Mouse (Mus musculus) kidney, embryonic 15.5 days (tissue): ENCODE data around the gene Dicer1. TPM values are rescaled to one million over a fixed set of nuclear protein-coding genes. Genes with fewer than 3 reads are reported as not detected.

ENCODE experiments used
- ATAC-seq: fragments of 200-750 bp; cut with Nextera tagmentation; replicated peaks from 2 replicates; pipeline ENCODE4 v1.8.0; 2017; ENCODE audit warnings: moderate TSS enrichment; ENCODE audit not compliant: low FRiP score
- H3K27ac ChIP-seq: fragments of 300-500 bp; sonication (generic); 2 replicates; pipeline ENCODE4 v1.5.1; 2015; ENCODE audit warnings: mild to moderate bottlenecking, inconsistent platforms
- H3K27me3 ChIP-seq: fragments of 300-500 bp; sonication (generic); 2 replicates; pipeline ENCODE4 v1.6.1; 2015; ENCODE audit warnings: inconsistent platforms
- H3K36me3 ChIP-seq: fragments of 300-500 bp; sonication (generic); 2 replicates; pipeline ENCODE4 v1.6.1; 2015; ENCODE audit warnings: inconsistent platforms
- H3K4me1 ChIP-seq: fragments of 300-500 bp; sonication (generic); 2 replicates; pipeline ENCODE4 v1.6.1; 2015; ENCODE audit warnings: inconsistent platforms
- H3K4me2 ChIP-seq: fragments of 300-500 bp; sonication (generic); 2 replicates; pipeline ENCODE4 v1.6.1; 2015; ENCODE audit warnings: moderate library complexity, mild to moderate bottlenecking, inconsistent platforms
- H3K4me3 ChIP-seq: fragments of 300-500 bp; sonication (generic); replicated peaks from 2 replicates; pipeline ENCODE4 v1.5.1; 2015; ENCODE audit warnings: mild to moderate bottlenecking, inconsistent platforms
- H3K9ac ChIP-seq: fragments of 300-500 bp; sonication (generic); 2 replicates; pipeline ENCODE4 v1.6.1; 2015; ENCODE audit warnings: mild to moderate bottlenecking, inconsistent platforms
- H3K9me3 ChIP-seq: fragments of 300-500 bp; sonication (generic); replicated peaks from 2 replicates; pipeline ENCODE4 v1.6.1; 2016; ENCODE audit warnings: inconsistent platforms
- WGBS: fragments of 180-500 bp; shearing (Covaris S2); methylation state at CpG from one replicate; pipeline ENCODE4 v1.1.7; 2015; ENCODE audit warnings: mixed read lengths; 5-methylcytosine and 5-hydroxymethylcytosine counted together
- polyA plus RNA-seq: library from polyadenylated mRNA; unstranded; fragments of >200 nt; fragmentation: Nextera tagmentation; extraction: Ambion mirVana; gene quantifications from 2 replicates; pipeline ENCODE4 v1.2.1, GENCODE M21; 2015

Dicer1 gene
- 28.9 and 29.8 TPM in 2 replicates for polyA plus RNA-seq

DNA sequence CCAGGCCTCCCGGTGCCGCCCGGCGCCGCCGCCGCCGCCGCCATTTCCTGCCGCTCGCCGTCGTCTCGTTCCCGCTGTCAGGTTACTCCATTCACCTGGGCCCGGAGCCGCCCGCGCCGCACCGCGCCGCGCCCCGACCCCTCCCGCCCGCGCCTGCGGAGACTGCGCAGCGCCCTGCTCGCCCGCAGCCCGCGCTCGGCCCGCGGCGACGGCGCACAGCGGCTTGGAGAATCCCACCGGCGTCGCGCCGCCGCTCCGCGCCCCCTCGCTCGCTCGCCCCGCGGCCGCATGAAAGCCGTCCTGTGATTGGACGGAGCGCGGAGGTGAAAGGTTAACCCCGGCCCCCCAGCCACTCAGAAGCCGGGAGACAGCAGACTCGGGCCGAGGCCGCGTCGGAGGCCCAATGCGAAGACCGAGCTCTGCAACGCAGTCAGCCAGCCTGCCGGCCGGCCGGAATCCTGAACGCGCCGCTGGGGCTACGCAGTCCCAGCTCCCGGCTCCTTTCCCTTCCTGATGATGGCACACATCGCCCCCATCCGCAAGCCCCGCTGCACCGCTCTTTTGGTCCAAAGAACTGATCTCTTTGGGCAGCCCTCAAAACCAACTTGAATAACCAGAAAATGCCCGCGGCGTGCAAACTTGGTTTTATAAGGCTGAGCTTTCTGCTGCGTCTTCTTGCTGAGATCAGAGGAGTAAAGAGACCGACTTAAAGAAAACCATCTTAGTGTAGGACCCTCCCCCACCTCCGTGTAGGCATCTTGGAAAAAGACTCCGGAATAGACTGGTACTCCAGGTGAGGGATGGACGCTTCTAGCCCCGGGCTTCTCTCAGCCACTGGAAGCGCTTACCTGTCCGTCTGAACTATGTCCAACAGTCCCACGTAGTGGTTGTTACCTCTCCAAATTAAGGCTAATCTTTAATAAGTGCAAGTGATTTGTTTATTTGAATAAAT is at the start of gene Dicer1:
Gene Dicer1, minus strand, starts transcription at position 139 of the 952 bp plus-strand sequence.
- H3K27me3 ChIP-seq, result no peaks in the 10 kb centered on the region
- peak within 1 kb of the TSS; percentile 91 for H3K4me2 ChIP-seq
- peak; percentile 96 for ATAC-seq
- H3K27ac ChIP-seq, result peak within 1 kb of the TSS; percentile 96
- no peaks in the 10 kb centered on the region for H3K9me3 ChIP-seq
- peaks cover 33% of the 10 kb centered on the region for H3K4me1 ChIP-seq
- peak within 1 kb of the TSS; percentile 92 for H3K4me3 ChIP-seq
- peak within 1 kb of the TSS; percentile 92 for H3K9ac ChIP-seq
- H3K36me3 ChIP-seq, result peaks cover 9% of the 10 kb centered on the region; the same call in 1 of the 2 replicates
- WGBS, result under 1% methylated on average over 84 of the region's 94 CpGs

DNA sequence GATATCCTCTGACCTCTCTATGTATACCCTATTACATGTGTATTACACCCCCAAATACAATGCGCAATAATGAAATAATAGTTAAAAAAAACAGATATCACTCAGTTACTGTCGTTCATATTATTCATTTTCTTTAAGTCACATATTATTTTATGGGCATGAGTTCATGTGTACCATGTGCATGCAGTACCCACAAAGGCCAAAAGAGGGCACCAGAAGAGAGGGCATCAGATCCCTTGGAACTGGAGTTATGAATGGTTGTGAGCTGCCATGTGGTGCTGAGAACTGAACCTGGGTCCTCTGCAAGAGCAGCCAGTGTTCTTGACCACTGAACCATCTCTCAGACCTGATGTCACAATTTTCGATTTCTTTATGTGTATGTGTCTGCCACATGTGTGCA is 47.6 kb upstream of the Dicer1 start:
- Histone ChIP-seq H3K4me3 (no peak overlapping the region), H3K4me1 (peaks cover 29% of the 10 kb centered on the region), H3K4me2 (no peak overlapping the region), H3K9ac (no peak overlapping the region), H3K9me3 (peaks cover 7% of the 10 kb centered on the region; the same call in 1 of the 2 replicates), H3K27ac (no peak overlapping the region), H3K27me3 (no peaks in the 10 kb centered on the region), H3K36me3 (peaks cover 24% of the 10 kb centered on the region)
- no peak for ATAC-seq
- 93% methylated on average over 3 of the region's 3 CpGs for WGBS

DNA sequence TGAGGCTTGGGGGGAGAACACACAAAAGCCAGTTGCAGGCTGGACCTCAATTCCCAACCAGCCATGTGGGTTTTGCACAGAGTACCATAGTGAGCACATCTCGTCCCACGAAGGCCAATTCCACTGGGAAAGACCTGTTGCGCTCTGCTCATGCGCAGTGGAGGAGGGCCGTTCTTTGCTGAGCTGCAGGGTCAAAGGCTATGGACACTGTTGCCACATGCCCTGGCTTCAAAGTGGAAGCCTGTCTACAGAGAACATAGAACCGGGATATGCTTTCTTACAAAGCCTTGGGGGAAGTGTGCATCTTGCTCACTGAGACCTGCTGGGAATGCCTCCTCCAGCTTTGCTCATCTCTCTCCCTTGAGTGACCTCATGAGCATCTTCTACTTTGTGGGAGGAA is 46.2 kb upstream of the Dicer1 start:
- no peak overlapping the region for H3K9ac ChIP-seq
- H3K4me2 ChIP-seq, result no peak overlapping the region
- WGBS, result 92% methylated on average over 6 of the region's 6 CpGs
- peaks cover 7% of the 10 kb centered on the region; the same call in 1 of the 2 replicates for H3K9me3 ChIP-seq
- no peak overlapping the region for H3K27ac ChIP-seq
- peaks cover 24% of the 10 kb centered on the region for H3K36me3 ChIP-seq
- no peak for ATAC-seq
- H3K27me3 ChIP-seq, result no peaks in the 10 kb centered on the region
- H3K4me1 ChIP-seq, result peaks cover 26% of the 10 kb centered on the region
- H3K4me3 ChIP-seq, result no peak overlapping the region

DNA sequence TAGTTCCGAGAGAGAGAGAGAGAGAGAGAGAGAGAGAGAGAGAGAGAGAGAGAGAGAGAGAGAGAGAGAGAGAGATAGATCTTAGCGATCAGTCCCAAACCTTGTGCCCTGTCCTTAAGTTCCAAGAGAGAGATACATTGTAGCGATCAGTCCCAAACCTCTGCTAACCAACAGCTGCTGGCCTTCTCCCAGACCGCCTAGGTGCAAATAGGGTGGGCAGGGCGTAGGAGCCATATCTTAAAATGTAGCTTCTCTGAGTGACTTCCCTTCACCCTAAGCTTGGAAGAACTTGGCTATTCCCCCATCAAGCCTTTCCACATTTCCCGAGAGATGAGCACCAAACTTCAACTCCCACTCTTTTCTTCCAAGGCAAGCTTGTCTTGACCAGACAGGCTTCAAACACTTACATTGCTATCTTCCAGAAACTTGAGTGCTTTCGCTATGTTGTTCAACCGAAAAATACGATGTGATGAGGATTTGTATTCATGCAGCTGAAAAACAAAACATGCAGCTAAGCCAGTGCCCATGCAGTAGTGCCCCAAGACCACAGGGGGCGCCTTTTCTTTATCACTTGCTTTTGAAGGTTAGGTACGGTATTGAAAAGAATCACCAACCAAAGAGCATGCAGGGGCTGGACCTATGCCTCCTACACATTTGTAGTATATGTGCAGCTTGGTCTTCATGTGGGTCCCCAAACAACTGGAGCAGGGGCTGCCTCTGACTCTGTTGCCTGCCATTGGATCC is 45.1 kb upstream of the Dicer1 start:
- no peak overlapping the region for H3K4me3 ChIP-seq
- no peak overlapping the region for H3K9ac ChIP-seq
- peaks cover 15% of the 10 kb centered on the region for H3K4me1 ChIP-seq
- H3K36me3 ChIP-seq, result peaks cover 26% of the 10 kb centered on the region
- H3K27me3 ChIP-seq, result no peaks in the 10 kb centered on the region
- 85% methylated on average over 11 of the region's 11 CpGs for WGBS
- H3K9me3 ChIP-seq, result peaks cover 7% of the 10 kb centered on the region; the same call in 1 of the 2 replicates
- H3K4me2 ChIP-seq, result no peak overlapping the region
- H3K27ac ChIP-seq, result no peak overlapping the region
- ATAC-seq, result no peak

DNA sequence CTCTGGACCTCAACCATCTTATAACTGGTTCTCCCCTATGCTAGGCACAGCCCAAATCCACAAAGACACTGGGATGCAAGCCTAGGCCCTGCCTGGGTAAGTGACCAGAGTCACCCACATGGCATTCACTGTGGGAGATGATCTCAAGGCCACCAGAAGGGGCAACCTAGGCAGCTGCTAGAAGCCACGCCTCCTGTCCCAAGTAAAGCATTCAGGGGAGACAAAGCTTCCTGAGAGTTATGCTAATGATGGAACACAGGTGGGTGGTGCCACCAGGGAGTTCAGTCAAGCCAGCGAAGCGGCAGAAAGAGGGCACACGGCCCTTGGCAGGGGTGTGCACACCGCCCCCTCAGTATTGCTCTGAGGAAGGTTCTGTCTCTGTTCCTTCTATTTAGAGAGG is 43.2 kb upstream of the Dicer1 start:
- H3K9me3 ChIP-seq, result peaks cover 7% of the 10 kb centered on the region; the same call in 1 of the 2 replicates
- WGBS, result 57% methylated on average over 5 of the region's 5 CpGs
- H3K27ac ChIP-seq, result no peak overlapping the region
- no peaks in the 10 kb centered on the region for H3K27me3 ChIP-seq
- H3K4me2 ChIP-seq, result no peak overlapping the region
- peaks cover 9% of the 10 kb centered on the region for H3K4me1 ChIP-seq
- H3K9ac ChIP-seq, result no peak overlapping the region
- peaks cover 28% of the 10 kb centered on the region for H3K36me3 ChIP-seq
- peak; percentile 58; the same call in 1 of the 2 replicates for ATAC-seq
- no peak overlapping the region for H3K4me3 ChIP-seq

DNA sequence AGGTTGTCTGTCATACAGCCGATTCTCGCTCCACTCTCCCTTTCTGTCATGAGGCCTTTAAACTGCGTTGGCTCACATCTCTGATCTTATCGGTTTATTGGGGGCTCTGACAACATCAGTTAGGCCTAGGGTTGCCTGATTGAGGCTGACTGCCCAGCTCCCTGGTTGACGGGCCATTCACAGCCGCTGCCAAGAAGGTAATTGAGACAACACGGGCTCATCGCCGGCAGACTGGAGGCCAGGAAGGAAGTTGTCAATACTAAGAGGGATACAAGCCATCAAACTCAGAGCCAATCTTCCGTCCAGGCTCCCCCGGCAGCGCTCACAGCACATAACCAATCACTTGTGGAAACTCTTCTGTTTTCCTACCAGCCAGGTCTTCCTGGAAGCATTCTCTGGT is 41.7 kb upstream of the Dicer1 start:
- H3K9me3 ChIP-seq, result no peaks in the 10 kb centered on the region; the same call in 1 of the 2 replicates
- peaks cover 9% of the 10 kb centered on the region for H3K4me1 ChIP-seq
- ATAC-seq, result no peak
- 21% methylated on average over 12 of the region's 12 CpGs for WGBS
- no peaks in the 10 kb centered on the region for H3K27me3 ChIP-seq
- peaks cover 18% of the 10 kb centered on the region for H3K36me3 ChIP-seq
- H3K4me2 ChIP-seq, result no peak overlapping the region
- H3K27ac ChIP-seq, result no peak overlapping the region
- H3K4me3 ChIP-seq, result no peak overlapping the region
- no peak overlapping the region for H3K9ac ChIP-seq

DNA sequence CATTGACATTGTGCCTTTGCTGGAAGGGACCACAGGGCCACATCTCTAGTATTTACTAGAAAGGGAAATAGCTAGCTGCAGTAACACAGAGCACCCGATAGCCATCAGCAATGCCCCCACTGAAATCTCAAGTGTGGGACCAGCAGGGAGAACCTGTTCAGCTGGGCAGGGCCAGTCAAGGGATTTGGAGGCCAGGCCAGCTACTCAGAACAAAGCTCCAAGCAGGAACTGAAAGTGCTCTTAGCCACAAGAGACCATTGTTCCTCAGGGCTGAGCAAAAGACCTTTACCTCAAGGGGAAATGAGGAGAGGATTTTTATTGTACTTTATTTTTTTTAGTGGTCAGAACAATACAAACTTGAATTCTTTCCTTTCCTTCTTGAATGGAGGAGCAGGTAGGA is 25.9 kb upstream of the Dicer1 start:
- Histone ChIP-seq H3K36me3 (peaks cover 27% of the 10 kb centered on the region), H3K4me1 (peaks cover 7% of the 10 kb centered on the region), H3K27ac (peak overlapping the region; percentile 29; the same call in 1 of the 2 replicates), H3K27me3 (no peaks in the 10 kb centered on the region), H3K9me3 (no peaks in the 10 kb centered on the region), H3K9ac (no peak overlapping the region), H3K4me3 (no peak overlapping the region), H3K4me2 (no peak overlapping the region)
- 91% methylated on average over 1 of the region's 1 CpGs for WGBS
- ATAC-seq, result no peak

DNA sequence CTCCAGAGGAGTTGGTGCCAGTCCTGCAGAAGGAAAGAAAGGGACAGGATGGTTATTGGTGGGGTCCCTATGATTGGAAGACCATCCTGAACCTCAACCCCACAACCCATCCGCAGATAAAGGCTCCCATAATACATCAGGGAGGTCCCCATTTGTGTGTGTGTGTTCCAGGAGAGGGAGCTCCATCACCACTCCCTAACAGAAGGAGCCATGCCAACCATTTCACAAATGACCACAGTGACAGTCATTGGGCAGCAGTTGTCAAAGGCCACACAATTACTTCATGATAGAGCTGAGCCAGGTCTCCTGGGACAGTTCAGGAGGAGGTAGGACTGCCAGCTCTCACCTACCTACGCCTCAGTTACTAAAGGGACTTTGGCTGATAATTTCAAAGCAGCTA is 20.2 kb upstream of the Dicer1 start:
- H3K9ac ChIP-seq, result no peak overlapping the region
- no peaks in the 10 kb centered on the region for H3K27me3 ChIP-seq
- H3K4me1 ChIP-seq, result peaks cover 15% of the 10 kb centered on the region; the same call in 1 of the 2 replicates
- H3K4me2 ChIP-seq, result no peak overlapping the region
- no peak overlapping the region for H3K4me3 ChIP-seq
- H3K27ac ChIP-seq, result no peak overlapping the region
- H3K36me3 ChIP-seq, result peaks cover 7% of the 10 kb centered on the region; the same call in 1 of the 2 replicates
- no peaks in the 10 kb centered on the region for H3K9me3 ChIP-seq
- ATAC-seq, result no peak
- 80% methylated on average over 2 of the region's 2 CpGs for WGBS

DNA sequence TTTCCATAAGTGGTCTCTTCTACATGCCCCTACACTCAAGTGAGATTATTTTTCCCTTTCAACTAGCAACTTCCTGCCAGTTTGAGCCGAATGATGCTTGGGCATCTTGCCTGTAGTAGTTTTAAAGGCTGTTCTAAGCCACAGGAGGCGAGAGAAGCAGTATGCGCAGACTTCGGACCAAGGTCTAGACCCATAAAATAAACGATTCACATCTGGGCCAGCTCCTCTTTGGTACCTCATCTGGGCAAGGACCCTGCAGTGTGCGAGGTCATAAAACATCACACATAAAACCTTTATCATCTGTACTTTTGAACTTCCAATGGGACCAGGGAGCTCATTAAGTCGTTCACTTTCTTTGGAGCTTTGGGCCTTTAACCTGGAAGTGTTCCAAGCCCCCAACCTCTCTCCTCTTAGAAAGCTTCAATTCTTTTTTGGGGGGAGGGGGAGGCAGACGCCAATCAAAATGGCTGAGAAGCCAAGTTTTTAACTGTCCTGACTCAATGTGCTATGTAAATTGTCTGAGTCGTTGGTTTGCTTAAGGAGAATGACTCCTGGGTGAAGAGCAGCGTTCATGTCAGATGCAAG is 17.5 kb upstream of the Dicer1 start:
- H3K27ac ChIP-seq, result no peak overlapping the region
- H3K4me3 ChIP-seq, result no peak overlapping the region
- H3K9me3 ChIP-seq, result no peaks in the 10 kb centered on the region
- H3K9ac ChIP-seq, result no peak overlapping the region
- WGBS, result 40% methylated on average over 10 of the region's 10 CpGs
- H3K4me1 ChIP-seq, result peaks cover 8% of the 10 kb centered on the region; the same call in 1 of the 2 replicates
- no peak for ATAC-seq
- H3K4me2 ChIP-seq, result no peak overlapping the region
- H3K27me3 ChIP-seq, result no peaks in the 10 kb centered on the region
- peaks cover 7% of the 10 kb centered on the region; the same call in 1 of the 2 replicates for H3K36me3 ChIP-seq

DNA sequence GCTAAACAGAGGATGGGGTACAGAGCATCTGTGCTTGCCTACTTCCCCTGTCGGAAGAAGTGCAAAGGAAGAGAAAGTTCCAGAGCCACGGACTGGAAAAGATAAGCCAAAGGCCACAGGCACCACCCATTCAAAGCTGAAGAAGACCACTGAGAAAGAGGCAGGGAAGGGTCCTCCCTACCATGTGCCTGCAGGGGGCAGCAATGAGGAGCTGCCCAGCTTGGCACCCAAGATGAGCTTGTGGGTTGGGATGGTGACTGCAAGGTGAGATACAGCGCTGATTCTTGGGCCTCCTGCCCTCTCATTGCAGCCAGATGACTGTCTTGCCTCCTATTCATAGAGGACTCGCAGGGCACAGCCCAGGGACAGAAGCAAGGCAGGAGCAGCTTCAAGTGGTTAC is 15.4 kb upstream of the Dicer1 start:
- Histone ChIP-seq H3K27me3 (no peaks in the 10 kb centered on the region), H3K4me1 (peaks cover 8% of the 10 kb centered on the region; the same call in 1 of the 2 replicates), H3K9me3 (no peaks in the 10 kb centered on the region), H3K9ac (no peak overlapping the region), H3K36me3 (peaks cover 7% of the 10 kb centered on the region; the same call in 1 of the 2 replicates), H3K4me2 (no peak overlapping the region), H3K4me3 (no peak overlapping the region), H3K27ac (no peak overlapping the region)
- ATAC-seq, result no peak
- WGBS, result 87% methylated on average over 4 of the region's 4 CpGs

DNA sequence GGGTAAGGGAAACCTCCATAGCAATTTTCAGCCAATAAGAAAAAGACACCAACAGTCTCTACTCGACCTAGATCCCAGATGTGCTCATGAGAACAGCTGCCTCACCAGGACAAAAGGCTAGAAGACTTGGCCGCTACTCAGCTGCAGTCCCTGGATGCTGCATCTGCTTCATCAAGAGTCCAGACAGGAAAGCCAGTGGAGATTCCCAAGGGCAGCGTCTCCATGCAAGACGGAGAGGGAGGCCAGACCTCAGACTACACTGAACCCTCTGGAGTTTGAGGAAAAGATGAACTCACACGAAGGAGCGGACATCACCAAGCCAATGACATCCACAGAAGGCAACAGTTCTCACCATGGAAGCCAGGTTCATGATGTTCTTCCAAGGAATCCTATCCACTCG is 14.0 kb upstream of the Dicer1 start:
- Histone ChIP-seq H3K36me3 (peaks cover 1% of the 10 kb centered on the region; the same call in 1 of the 2 replicates), H3K27ac (no peak overlapping the region), H3K4me3 (no peak overlapping the region), H3K27me3 (no peaks in the 10 kb centered on the region), H3K9ac (no peak overlapping the region), H3K4me1 (peaks cover 8% of the 10 kb centered on the region; the same call in 1 of the 2 replicates), H3K9me3 (no peaks in the 10 kb centered on the region), H3K4me2 (no peak overlapping the region)
- WGBS, result 80% methylated on average over 7 of the region's 7 CpGs
- ATAC-seq, result no peak
